ENCODE assay signal across 29 mouse cellular contexts in the genomic region with DNA sequence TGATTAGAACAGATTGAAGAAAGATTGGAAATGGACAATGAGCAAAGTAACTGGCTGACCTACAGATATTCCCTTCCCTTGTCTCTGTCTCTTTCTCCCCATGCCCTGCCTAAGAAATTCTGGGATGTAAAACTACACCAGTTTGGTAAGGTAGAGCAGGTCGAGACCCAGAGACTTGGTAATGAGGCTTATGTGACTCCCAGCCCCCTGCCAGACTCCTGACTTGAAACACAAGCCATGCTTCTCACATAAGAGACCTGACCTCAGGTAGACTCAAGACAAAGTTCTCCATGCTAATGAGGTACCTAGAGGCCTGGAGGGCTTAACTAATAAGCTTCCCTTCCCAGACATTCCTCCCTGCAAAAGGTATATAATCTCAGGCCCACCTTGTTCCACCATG.
"Had no signal": no experiment of that assay in that cellular context is flagged by ENCODE, and none has a peak within 500 bp of the region (broad histone marks: within the 10 kb centered on the region; RNA-seq: fewer than 3 reads in every experiment).

No protein-coding gene starts in this region.

- H3K9ac ChIP-seq: limb, embryonic 12.5 days; limb, embryonic 13.5 days; limb, embryonic 15.5 days; liver, embryonic 12.5 days; liver, embryonic 13.5 days; liver, embryonic 14.5 days; liver, embryonic 15.5 days; liver, postnatal 0 days; lung, embryonic 14.5 days; lung, embryonic 15.5 days; midbrain, embryonic 15.5 days; neural tube, embryonic 12.5 days had no signal

- H3K4me3 ChIP-seq: left cerebral cortex, adult 2 months; limb, embryonic 10.5 days; limb, embryonic 12.5 days; limb, embryonic 13.5 days; limb, embryonic 15.5 days; liver, embryonic 12.5 days; liver, embryonic 13.5 days; liver, embryonic 15.5 days; lung, embryonic 15.5 days; megakaryocyte, embryonic 14.5 days; midbrain, embryonic 15.5 days; myocyte; neural tube, embryonic 12.5 days had no signal

- DNase-seq: left cerebral cortex, postnatal 4 days; liver; liver, embryonic 13.5 days; liver, postnatal 0 days; lung, adult 18-20 months; lung, adult 2 months; lung, embryonic 14.5 days; lung, postnatal 10 days; lung, postnatal 14 days; lung, postnatal 36 days; lung, postnatal 4 days; midbrain, embryonic 14.5 days had no signal

- H3K4me2 ChIP-seq: limb, embryonic 12.5 days; limb, embryonic 13.5 days; limb, embryonic 15.5 days; liver, embryonic 11.5 days; liver, embryonic 12.5 days; liver, embryonic 13.5 days; liver, embryonic 15.5 days; lung, embryonic 14.5 days; lung, embryonic 15.5 days; midbrain, embryonic 15.5 days; neural tube, embryonic 12.5 days had no signal

- H3K9me3 ChIP-seq: limb, embryonic 10.5 days; limb, embryonic 13.5 days; limb, embryonic 15.5 days; liver, embryonic 12.5 days; liver, embryonic 13.5 days; liver, embryonic 15.5 days; lung, embryonic 15.5 days; midbrain, embryonic 15.5 days; neural tube, embryonic 12.5 days had no signal

- H3K36me3 ChIP-seq: limb, embryonic 10.5 days; limb, embryonic 12.5 days; limb, embryonic 13.5 days; limb, embryonic 15.5 days; liver, embryonic 12.5 days; liver, embryonic 13.5 days; liver, embryonic 15.5 days; lung, embryonic 15.5 days; midbrain, embryonic 15.5 days; neural tube, embryonic 12.5 days had no signal

- H3K27me3 ChIP-seq: limb, embryonic 12.5 days; limb, embryonic 13.5 days; limb, embryonic 15.5 days; liver, embryonic 12.5 days; liver, embryonic 13.5 days; liver, embryonic 15.5 days; lung, embryonic 15.5 days; megakaryocyte, embryonic 14.5 days; midbrain, embryonic 15.5 days; neural tube, embryonic 12.5 days had no signal

- H3K27ac ChIP-seq: left cerebral cortex, adult 2 months; limb, embryonic 10.5 days; limb, embryonic 12.5 days; limb, embryonic 13.5 days; limb, embryonic 15.5 days; liver, embryonic 12.5 days; liver, embryonic 13.5 days; liver, embryonic 14.5 days; liver, embryonic 15.5 days; lung, embryonic 15.5 days; macrophage; midbrain, embryonic 15.5 days; neural tube, embryonic 12.5 days had no signal

- ATAC-seq: liver, embryonic 12.5 days; liver, postnatal 0 days; lung, postnatal 0 days; midbrain, embryonic 15.5 days; midbrain, embryonic 16.5 days had no signal

- H3K4me1 ChIP-seq: limb, embryonic 10.5 days; limb, embryonic 12.5 days; limb, embryonic 13.5 days; limb, embryonic 15.5 days; liver, embryonic 12.5 days; liver, embryonic 13.5 days; liver, embryonic 15.5 days; lung, embryonic 15.5 days; megakaryocyte, embryonic 14.5 days; midbrain, embryonic 15.5 days; neural tube, embryonic 12.5 days had no signal
